Mouse (Mus musculus) spleen, adult 2 months (tissue): ENCODE measurements at regions not wholly inside any gene's neighbourhood (a gene's known extent, or its start where the extent isn't known, plus 50 kb on each side); places are given as distances from the start of the nearest gene placed in this dataset.

Source experiments
- CTCF ChIP-seq: fragments of 200-500 bp; IDR thresholded peaks from 2 replicates; pipeline ENCODE4 v1.5.1; 2011; ENCODE audit warnings: mild to moderate bottlenecking, inconsistent platforms; ENCODE audit not compliant: insufficient read depth, insufficient read length, insufficient replicate concordance; ENCODE audit errors: extremely low read depth
- POLR2A ChIP-seq: fragments of 200-500 bp; IDR thresholded peaks from 2 replicates; pipeline ENCODE4 v1.6.1; 2011; ENCODE audit warnings: low read depth, low read length, inconsistent platforms

GRCm38 (mm10) chr13:19897191-19897590 lies 73.1 kb upstream of the Gpr141 start:
- TF ChIP-seq POLR2A = no peak
- no peak for TF ChIP-seq CTCF
